Mouse (Mus musculus): ENCODE data around the gene Lyrm1. TPM values are rescaled to one million over a fixed set of nuclear protein-coding genes. Genes with fewer than 3 reads are reported as not detected.

Gene Lyrm1
- polyA plus RNA-seq, 1 experiment from 2014 or later, result 4.5 TPM

DNA sequence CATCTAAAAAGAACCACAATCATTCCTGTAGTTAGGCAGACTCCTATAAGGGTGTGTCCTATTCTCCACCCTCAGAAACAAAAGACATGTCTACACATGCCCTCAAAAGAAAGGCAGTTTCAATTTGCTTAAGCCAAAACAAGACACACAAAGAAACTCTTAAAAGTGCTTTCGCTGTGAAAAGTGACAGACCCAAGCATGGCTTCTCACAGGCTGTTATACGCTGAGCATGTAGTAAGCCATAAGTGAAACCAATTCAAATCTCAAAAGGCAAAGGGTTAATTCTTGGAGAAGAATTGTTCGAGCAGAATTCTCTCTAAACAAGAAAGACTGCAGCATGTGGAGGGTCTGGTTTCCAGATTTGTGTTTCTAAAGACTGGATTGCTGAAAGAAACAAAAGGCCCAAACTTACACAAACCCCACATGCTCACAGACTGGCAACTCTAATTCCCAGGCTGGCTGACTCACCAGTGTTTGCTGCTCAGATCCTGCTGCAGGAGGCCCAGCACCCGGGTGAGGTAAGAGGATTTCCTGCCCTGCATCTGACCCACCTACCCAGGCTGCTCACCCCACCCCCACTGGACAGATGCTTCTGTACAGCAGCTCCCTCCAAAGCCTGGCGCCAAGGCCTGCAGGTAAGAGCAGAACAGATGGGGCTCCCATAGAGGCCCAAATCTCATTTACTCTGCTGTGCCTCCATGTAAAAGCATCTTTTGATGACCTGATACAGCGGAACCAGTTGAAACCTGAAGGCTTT is 34.1 kb upstream of the Lyrm1 start:
- ATAC-seq (peak; percentile 79), DNase-seq (peak; percentile 58)
- peaks cover 26% of the 10 kb centered on the region for H3K4me1 ChIP-seq (ENCODE audit: insufficient read depth)
- H3K36me3 ChIP-seq (replicated peaks; ENCODE audit: insufficient read depth, low read length), result peaks cover 18% of the 10 kb centered on the region
- WGBS (ENCODE audit: insufficient replicate concordance), result 42% methylated on average over 6 of the region's 6 CpGs
- no peak overlapping the region for H3K4me2 ChIP-seq (ENCODE audit: low read depth, low read length)
- H3K9me3 ChIP-seq (ENCODE audit: low read length), result no peaks in the 10 kb centered on the region
- no peaks in the 10 kb centered on the region for H3K27me3 ChIP-seq (ENCODE audit: insufficient read depth, low read length)
- H3K4me3 ChIP-seq (ENCODE audit: low read depth, low read length), result no peak overlapping the region
- TF ChIP-seq EP300 (IDR thresholded peaks at IDR 0.05; ENCODE audit: low read depth) (no peak), CTCF (IDR thresholded peaks at IDR 0.05; ENCODE audit: low read depth) (no peak)
- H3K27ac ChIP-seq (ENCODE audit: low read depth), result peak overlapping the region; percentile 59
- no peak overlapping the region for H3K9ac ChIP-seq (replicated peaks)

DNA sequence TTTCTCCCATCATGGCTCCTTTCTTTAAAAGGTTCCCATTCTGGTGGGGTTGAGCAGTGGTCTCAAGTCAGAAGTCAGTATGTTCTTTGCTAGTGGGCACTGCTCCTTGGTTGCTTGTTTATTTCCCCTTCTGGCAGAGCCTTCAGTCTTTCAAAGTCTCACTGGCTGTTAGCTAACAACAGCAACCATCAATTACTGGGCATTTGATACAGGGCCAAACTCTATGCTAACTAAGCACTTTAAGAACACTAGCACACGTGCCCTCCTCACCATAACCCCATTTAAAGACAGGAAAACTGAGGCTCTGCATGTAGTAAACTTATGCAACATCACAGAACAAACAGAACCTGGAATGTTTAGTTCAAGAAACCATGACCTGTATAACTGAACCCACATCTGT is 33.5 kb upstream of the Lyrm1 start:
- WGBS (ENCODE audit: insufficient replicate concordance), result 66% methylated on average over 1 of the region's 1 CpGs
- Histone ChIP-seq H3K36me3 (replicated peaks; ENCODE audit: insufficient read depth, low read length) (peaks cover 18% of the 10 kb centered on the region), H3K27me3 (ENCODE audit: insufficient read depth, low read length) (no peaks in the 10 kb centered on the region), H3K4me1 (ENCODE audit: insufficient read depth) (peaks cover 26% of the 10 kb centered on the region), H3K9me3 (ENCODE audit: low read length) (no peaks in the 10 kb centered on the region), H3K4me2 (ENCODE audit: low read depth, low read length) (no peak overlapping the region), H3K9ac (replicated peaks) (no peak overlapping the region), H3K4me3 (ENCODE audit: low read depth, low read length) (no peak overlapping the region), H3K27ac (ENCODE audit: low read depth) (peak overlapping the region; percentile 59; the same call in 1 of the 2 replicates)
- DNase-seq, result no peak
- ATAC-seq, result no peak
- TF ChIP-seq CTCF (IDR thresholded peaks at IDR 0.05; ENCODE audit: low read depth), result no peak
- no peak for TF ChIP-seq EP300 (IDR thresholded peaks at IDR 0.05; ENCODE audit: low read depth)

- Histone ChIP-seq H3K27ac (ENCODE audit: low read depth) (no peak overlapping the region), H3K4me2 (ENCODE audit: low read depth, low read length) (no peak overlapping the region), H3K9ac (replicated peaks) (no peak overlapping the region), H3K27me3 (ENCODE audit: insufficient read depth, low read length) (no peaks in the 10 kb centered on the region), H3K4me3 (ENCODE audit: low read depth, low read length) (no peak overlapping the region), H3K9me3 (ENCODE audit: low read length) (no peaks in the 10 kb centered on the region), H3K36me3 (replicated peaks; ENCODE audit: insufficient read depth, low read length) (peaks cover 4% of the 10 kb centered on the region), H3K4me1 (ENCODE audit: insufficient read depth) (peaks cover 26% of the 10 kb centered on the region)
- ATAC-seq, result no peak
- WGBS (ENCODE audit: insufficient replicate concordance), result 54% methylated on average over 5 of the region's 5 CpGs
- TF ChIP-seq EP300 (IDR thresholded peaks at IDR 0.05; ENCODE audit: low read depth) (no peak), CTCF (IDR thresholded peaks at IDR 0.05; ENCODE audit: low read depth) (no peak)
- no peak for DNase-seq
Measured at GRCm38 (mm10) chr7:119864500-119864899, 31.2 kb upstream of the Lyrm1 start.

GRCm38 (mm10) chr7:119866136-119866535 is 29.5 kb upstream of the Lyrm1 start:
- WGBS (ENCODE audit: insufficient replicate concordance), result 47% methylated on average over 1 of the region's 1 CpGs
- TF ChIP-seq CTCF (IDR thresholded peaks at IDR 0.05; ENCODE audit: low read depth) (no peak), EP300 (IDR thresholded peaks at IDR 0.05; ENCODE audit: low read depth) (no peak)
- ATAC-seq, result no peak
- Histone ChIP-seq H3K27me3 (ENCODE audit: insufficient read depth, low read length) (no peaks in the 10 kb centered on the region), H3K36me3 (replicated peaks; ENCODE audit: insufficient read depth, low read length) (peaks cover 4% of the 10 kb centered on the region; the same call in 1 of the 2 replicates), H3K27ac (ENCODE audit: low read depth) (no peak overlapping the region), H3K9ac (replicated peaks) (no peak overlapping the region), H3K9me3 (ENCODE audit: low read length) (no peaks in the 10 kb centered on the region), H3K4me3 (ENCODE audit: low read depth, low read length) (no peak overlapping the region), H3K4me2 (ENCODE audit: low read depth, low read length) (no peak overlapping the region), H3K4me1 (ENCODE audit: insufficient read depth) (peaks cover 25% of the 10 kb centered on the region)
- no peak for DNase-seq

DNA sequence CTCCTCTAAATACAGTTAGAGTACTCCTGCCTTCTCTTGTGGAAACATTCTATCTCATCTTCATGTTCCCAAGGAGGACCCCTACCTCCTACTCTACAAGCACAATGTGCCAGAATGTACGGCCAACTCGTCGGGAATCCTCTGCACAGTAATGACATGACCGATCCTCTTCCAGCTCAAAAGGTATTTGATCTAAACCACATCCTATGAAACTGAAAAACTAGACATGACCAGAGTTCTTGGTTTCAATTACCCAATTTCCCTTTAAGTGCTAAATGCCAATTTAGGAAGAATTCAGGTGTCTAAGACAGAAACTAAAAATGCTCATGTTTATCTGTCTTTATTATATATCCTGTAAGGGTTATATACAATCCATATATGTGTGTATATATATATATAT is 23.5 kb upstream of the Lyrm1 start:
- Histone ChIP-seq H3K9ac (replicated peaks) (no peak overlapping the region), H3K27ac (ENCODE audit: low read depth) (no peak overlapping the region), H3K9me3 (ENCODE audit: low read length) (no peaks in the 10 kb centered on the region), H3K4me1 (ENCODE audit: insufficient read depth) (no peaks in the 10 kb centered on the region), H3K27me3 (ENCODE audit: insufficient read depth, low read length) (no peaks in the 10 kb centered on the region), H3K4me2 (ENCODE audit: low read depth, low read length) (no peak overlapping the region), H3K36me3 (replicated peaks; ENCODE audit: insufficient read depth, low read length) (no peaks in the 10 kb centered on the region; the same call in 1 of the 2 replicates), H3K4me3 (ENCODE audit: low read depth, low read length) (no peak overlapping the region)
- DNase-seq (no peak), ATAC-seq (no peak)
- TF ChIP-seq CTCF (IDR thresholded peaks at IDR 0.05; ENCODE audit: low read depth) (no peak), EP300 (IDR thresholded peaks at IDR 0.05; ENCODE audit: low read depth) (no peak)
- WGBS (ENCODE audit: insufficient replicate concordance), result 91% methylated on average over 4 of the region's 4 CpGs

DNA sequence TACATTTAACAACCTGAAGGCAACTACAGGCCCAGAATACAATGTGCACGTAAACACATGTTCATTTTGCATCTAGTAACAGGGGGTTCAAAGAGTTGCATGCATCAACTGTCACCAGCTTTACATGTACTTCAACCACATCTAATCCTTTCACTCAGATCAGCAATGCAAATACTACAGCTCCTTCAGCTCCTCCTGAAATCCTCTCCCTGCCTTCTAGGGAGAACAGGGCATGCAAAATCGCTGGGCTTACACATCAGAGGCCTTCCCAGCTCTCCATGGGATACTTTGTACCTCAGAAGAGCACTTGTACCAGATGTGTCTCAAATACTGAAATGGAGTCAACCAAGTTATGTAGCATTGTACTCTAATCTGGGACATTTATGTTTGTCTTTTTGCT is 22.6 kb upstream of the Lyrm1 start:
- 65% methylated on average over 2 of the region's 2 CpGs for WGBS (ENCODE audit: insufficient replicate concordance)

More for the DNA sequence above, 22.6 kb upstream of the Lyrm1 start:
- Histone ChIP-seq H3K27ac (ENCODE audit: low read depth) (no peak overlapping the region), H3K4me2 (ENCODE audit: low read depth, low read length) (no peak overlapping the region), H3K4me1 (ENCODE audit: insufficient read depth) (no peaks in the 10 kb centered on the region), H3K27me3 (ENCODE audit: insufficient read depth, low read length) (no peaks in the 10 kb centered on the region), H3K9me3 (ENCODE audit: low read length) (no peaks in the 10 kb centered on the region), H3K4me3 (ENCODE audit: low read depth, low read length) (no peak overlapping the region), H3K36me3 (replicated peaks; ENCODE audit: insufficient read depth, low read length) (no peaks in the 10 kb centered on the region; the same call in 1 of the 2 replicates), H3K9ac (replicated peaks) (no peak overlapping the region)
- no peak for TF ChIP-seq EP300 (IDR thresholded peaks at IDR 0.05; ENCODE audit: low read depth)
- no peak for TF ChIP-seq CTCF (IDR thresholded peaks at IDR 0.05; ENCODE audit: low read depth)
- ATAC-seq, result no peak
- DNase-seq, result no peak
